Mouse (Mus musculus): Measurements from ENCODE around the gene Chd1l. TPM values are rescaled to one million over a fixed set of nuclear protein-coding genes. Genes with fewer than 3 reads are reported as not detected.
A peak's percentile ranks its signal among the peaks of the same experiment; 100 is the strongest.

The Chd1l gene
- 10 to 100 TPM in 1 of 2 experiments, 1 to 10 TPM in 1; 10.0 to 11.2 TPM for total RNA-seq (2021)
- long read RNA-seq, experiment 1, transcript Chd1l-201 (23 exons, 3,008 nt) = major isoform, 7 of 16 reads
- long read RNA-seq, experiment 1, partial matches to known transcripts = 2 of 16 reads
- long read RNA-seq, experiment 1, other reads (novel, unspliced or antisense) = 7 of 16 reads
- long read RNA-seq, experiment 2, transcript Chd1l-201 (23 exons, 3,008 nt) = major isoform, 14 of 23 reads
- long read RNA-seq, experiment 2, partial matches to known transcripts = 1 of 23 reads
- long read RNA-seq, experiment 2, other reads (novel, unspliced or antisense) = 8 of 23 reads

- intact Hi-C loops (cut with DNase I; ENCODE audit: low total_unique reads) = no loop called here
Observed at GRCm38 (mm10) chr3:97609845-97610410, at the start of gene Chd1l. TSS of gene Chd1l (minus strand) at chr3:97610203.

GRCm38 (mm10) chr3:97659746-97660145 is 49.7 kb upstream of the Chd1l start:
- intact Hi-C loops (cut with DNase I; ENCODE audit: low total_unique reads) = no loop called here
- DNase-seq = no peak

More at GRCm38 (mm10) chr3:97609845-97610410, at the start of gene Chd1l:
- DNase-seq = peak; percentile 91

GRCm38 (mm10) chr3:97658426-97659193 is 48.6 kb upstream of the Chd1l start:
- DNase-seq = peak; percentile 71
- intact Hi-C loops (cut with DNase I; ENCODE audit: low total_unique reads) = no loop called here

GRCm38 (mm10) chr3:97657655-97658411 is 47.8 kb upstream of the Chd1l start, which contains the start of gene Prkab2:
TSS of gene Prkab2 (plus strand) at chr3:97658193.
- intact Hi-C loops (cut with DNase I; ENCODE audit: low total_unique reads) = no loop called here
- DNase-seq = peak; percentile 99

GRCm38 (mm10) chr3:97654901-97655300 is 44.9 kb upstream of the Chd1l start:
- intact Hi-C loops (cut with DNase I; ENCODE audit: low total_unique reads) = no loop called here
- no peak for DNase-seq

GRCm38 (mm10) chr3:97653781-97654180 is 43.8 kb upstream of the Chd1l start:
- intact Hi-C loops (cut with DNase I; ENCODE audit: low total_unique reads) = no loop called here
- no peak for DNase-seq

GRCm38 (mm10) chr3:97651604-97652003 is 41.6 kb upstream of the Chd1l start:
- intact Hi-C loops (cut with DNase I; ENCODE audit: low total_unique reads) = no loop called here
- DNase-seq = no peak

- intact Hi-C loops (cut with DNase I; ENCODE audit: low total_unique reads) = no loop called here
- no peak for DNase-seq
Observed at GRCm38 (mm10) chr3:97649469-97649868, 39.5 kb upstream of the Chd1l start.

GRCm38 (mm10) chr3:97649022-97649421 is 39.0 kb upstream of the Chd1l start:
- intact Hi-C loops (cut with DNase I; ENCODE audit: low total_unique reads) = no loop called here
- no peak for DNase-seq

- intact Hi-C loops (cut with DNase I; ENCODE audit: low total_unique reads) = no loop called here
- no peak for DNase-seq
Observed at GRCm38 (mm10) chr3:97648518-97648917, 38.5 kb upstream of the Chd1l start.

DNA sequence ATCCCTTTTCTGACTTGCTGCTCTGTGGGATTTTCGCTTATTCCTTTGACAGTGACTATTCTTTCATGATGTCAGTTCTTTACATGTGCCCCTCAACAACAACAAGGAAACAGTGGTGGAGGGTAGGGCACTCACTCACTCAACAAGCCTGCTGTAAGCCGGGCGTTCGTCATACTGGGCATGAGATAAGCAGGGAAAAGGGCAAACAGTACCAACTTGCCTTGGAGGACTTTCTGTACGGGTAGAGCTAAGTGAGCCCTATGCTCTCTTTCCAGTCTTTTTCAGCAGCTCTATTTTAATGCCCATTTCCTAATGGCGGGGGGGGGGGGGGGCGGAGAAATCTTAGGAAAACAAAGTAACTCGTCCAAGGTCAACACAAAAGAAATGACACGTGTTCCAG is 32.0 kb upstream of the Chd1l start:
- no peak for DNase-seq
- intact Hi-C loops (cut with DNase I; ENCODE audit: low total_unique reads) = no loop called here

- intact Hi-C loops (cut with DNase I; ENCODE audit: low total_unique reads) = no loop called here
- no peak for DNase-seq
Observed at GRCm38 (mm10) chr3:97641396-97641795, 31.4 kb upstream of the Chd1l start.

DNA sequence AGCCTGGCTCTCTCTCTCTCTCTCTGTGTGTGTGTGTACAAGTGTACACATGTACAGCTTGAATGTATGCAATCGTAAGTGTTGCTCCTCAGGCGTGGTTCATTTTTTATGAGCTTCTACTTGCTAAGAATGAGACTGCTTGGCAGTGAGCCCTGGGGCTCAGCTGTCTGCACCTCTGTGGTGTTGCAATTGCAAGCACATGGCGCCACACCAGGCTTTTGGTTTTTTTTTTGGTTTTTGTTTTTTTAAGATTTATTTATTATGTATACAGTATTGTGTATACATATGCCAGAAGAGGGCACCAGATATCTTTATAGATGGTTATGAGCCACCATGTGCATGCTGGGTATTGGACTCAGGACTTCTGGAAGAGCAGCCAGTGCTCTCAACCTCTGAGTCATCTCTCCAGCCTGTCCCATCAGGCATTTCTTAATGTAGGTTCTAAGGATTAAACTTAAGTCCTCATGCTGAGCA is 24.3 kb upstream of the Chd1l start:
- peak; percentile 61 for DNase-seq
- intact Hi-C loops (cut with DNase I; ENCODE audit: low total_unique reads) = no loop called here

DNA sequence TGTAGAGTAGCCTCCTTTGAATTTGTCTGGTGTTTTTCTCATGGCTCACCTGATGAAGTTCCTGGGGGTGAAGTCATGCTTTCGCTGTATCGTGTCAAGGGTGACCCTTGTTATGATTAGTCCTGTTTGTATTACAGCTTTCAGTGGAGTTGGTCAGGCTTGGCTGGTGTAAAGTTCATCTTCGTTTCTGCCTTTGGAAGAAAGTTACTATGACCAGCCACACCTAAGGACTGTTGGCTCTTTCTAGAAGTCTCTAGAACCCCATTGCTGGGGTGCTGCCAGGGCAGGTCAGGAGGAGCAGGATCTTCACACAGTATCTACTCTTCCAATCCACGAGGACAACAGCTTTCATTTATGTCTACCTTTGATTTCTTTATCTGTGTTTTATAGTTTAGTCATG is 23.5 kb upstream of the Chd1l start:
- intact Hi-C loops (cut with DNase I; ENCODE audit: low total_unique reads) = no loop called here
- DNase-seq = no peak

- no peak for DNase-seq
- intact Hi-C loops (cut with DNase I; ENCODE audit: low total_unique reads) = no loop called here
Observed at GRCm38 (mm10) chr3:97631258-97631860, 21.4 kb upstream of the Chd1l start.

DNA sequence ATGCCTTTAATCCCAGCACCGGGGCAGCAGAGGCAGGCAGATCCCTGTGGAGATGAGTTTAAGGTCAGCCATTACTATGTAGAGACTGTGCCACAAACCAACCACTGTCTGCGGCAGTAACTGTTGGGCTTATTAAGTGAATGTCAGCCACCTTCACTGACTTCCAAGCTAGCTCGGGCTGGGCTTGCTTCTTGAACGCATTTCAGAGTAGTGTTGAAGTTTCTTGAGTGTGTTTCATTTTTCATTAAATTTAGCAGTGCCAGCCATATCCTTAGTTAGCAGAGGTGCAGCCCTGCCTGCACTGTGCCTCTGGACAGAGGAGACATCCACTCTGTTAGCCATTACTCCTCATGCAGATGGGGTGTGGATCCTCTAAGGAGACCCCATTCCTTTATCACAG is 20.7 kb upstream of the Chd1l start:
- intact Hi-C loops (cut with DNase I; ENCODE audit: low total_unique reads) = no loop called here
- DNase-seq = no peak

DNA sequence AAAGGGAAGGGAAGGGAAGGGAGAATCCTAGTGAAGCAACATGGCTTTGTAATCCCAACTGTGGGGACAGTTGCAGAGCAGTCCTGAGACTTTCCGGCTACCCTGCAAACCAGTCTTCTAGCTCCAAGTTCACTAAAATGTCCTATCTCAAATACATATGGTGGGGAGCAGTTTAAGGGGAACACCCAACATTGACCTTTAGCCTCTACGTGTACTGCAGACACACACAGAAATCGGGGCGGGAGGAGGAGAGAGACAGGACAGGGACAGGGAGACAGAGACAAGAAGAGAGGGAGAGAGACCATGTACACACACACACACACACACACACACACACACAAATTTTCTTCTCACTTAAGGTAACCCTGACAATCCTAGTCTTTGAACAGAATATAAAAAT is 19.9 kb upstream of the Chd1l start:
- intact Hi-C loops (cut with DNase I; ENCODE audit: low total_unique reads) = no loop called here
- no peak for DNase-seq

DNA sequence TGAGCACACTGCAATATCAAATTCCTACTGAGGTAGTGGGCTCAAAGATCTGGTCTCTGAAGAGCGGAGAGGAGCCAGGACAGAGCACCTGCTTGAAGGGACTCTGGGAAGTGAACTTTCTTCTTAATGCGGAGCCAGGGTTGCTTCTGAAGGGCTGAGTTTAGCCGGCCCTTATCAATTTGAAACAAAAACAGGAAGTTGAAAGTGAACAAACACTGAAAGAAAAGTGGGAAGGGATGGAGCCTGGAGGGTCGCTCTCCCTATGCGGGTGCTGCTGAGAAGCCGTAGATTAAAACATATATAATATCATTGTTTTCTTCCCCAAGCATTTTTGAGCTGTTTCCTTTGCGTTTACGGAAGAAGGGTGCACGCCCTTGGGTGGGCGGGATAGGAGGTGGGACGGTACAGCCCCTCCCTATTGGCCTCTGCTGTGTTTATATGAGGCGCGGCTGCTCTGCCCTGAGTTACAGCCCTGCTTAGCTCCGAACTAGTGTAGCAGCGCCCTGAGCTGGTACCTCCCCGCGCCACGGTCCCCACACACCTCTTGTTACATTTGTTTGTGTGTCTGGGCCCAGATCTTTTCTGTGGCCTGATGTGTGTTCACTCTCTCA is 18.5 kb upstream of the Chd1l start, which contains the start of gene Fmo5:
Gene Fmo5 (plus strand): TSS at position 414 of the 611 bp plus-strand sequence.
- peak; percentile 71 for DNase-seq
- intact Hi-C loops (cut with DNase I; ENCODE audit: low total_unique reads) = no loop called here

DNA sequence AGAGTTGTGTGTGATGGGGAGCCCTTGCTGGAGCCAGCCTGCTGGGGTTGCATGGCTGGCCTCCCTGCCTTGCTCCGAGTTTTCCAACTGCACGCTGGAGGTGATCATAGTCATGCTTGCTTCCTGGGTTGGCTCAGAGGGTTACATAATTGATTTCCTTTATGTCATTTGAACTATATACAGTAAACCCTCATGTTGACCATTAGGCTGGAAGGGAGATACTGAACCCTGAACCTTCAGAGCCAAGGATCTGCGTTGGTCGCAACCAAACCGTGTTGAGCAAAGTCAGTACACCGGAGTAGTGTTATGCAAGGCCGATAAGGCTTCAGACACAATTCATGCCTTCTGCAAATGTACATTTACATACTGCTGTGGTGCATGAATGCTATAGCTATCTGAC is 17.9 kb upstream of the Chd1l start:
- intact Hi-C loops (cut with DNase I; ENCODE audit: low total_unique reads) = no loop called here
- no peak for DNase-seq
